Mouse (Mus musculus) liver, embryonic 12.5 days (tissue): ENCODE results near the gene Lgals7. TPM values are rescaled to one million over a fixed set of nuclear protein-coding genes. Genes with fewer than 3 reads are reported as not detected.

Experiments used
- ATAC-seq: fragments of 200-750 bp; cut with Nextera tagmentation; 2 replicates; pipeline ENCODE4 v1.8.0; 2017; ENCODE audit warnings: moderate number of reproducible peaks, mild to moderate bottlenecking, moderate library complexity
- H3K27ac ChIP-seq: fragments of 300-500 bp; sonication (generic); 2 replicates; pipeline ENCODE4 v1.5.1; 2016; ENCODE audit warnings: mild to moderate bottlenecking
- H3K27me3 ChIP-seq: fragments of 300-500 bp; sonication (generic); replicated peaks from 2 replicates; pipeline ENCODE4 v1.6.1; 2016; ENCODE audit warnings: mild to moderate bottlenecking, moderate library complexity
- H3K36me3 ChIP-seq: fragments of 300-500 bp; sonication (generic); 2 replicates; pipeline ENCODE4 v1.6.1; 2016; ENCODE audit warnings: mild to moderate bottlenecking, moderate library complexity
- H3K4me1 ChIP-seq: fragments of 300-500 bp; sonication (generic); 2 replicates; pipeline ENCODE4 v1.6.1; 2016
- H3K4me2 ChIP-seq: fragments of 300-500 bp; sonication (generic); 2 replicates; pipeline ENCODE4 v1.6.1; 2016; ENCODE audit warnings: mild to moderate bottlenecking, moderate library complexity
- H3K4me3 ChIP-seq: fragments of 300-500 bp; sonication (generic); 2 replicates; pipeline ENCODE4 v1.5.1; 2016; ENCODE audit warnings: mild to moderate bottlenecking, moderate library complexity
- H3K9ac ChIP-seq: fragments of 300-500 bp; sonication (generic); 2 replicates; pipeline ENCODE4 v1.6.1; 2016; ENCODE audit warnings: mild to moderate bottlenecking, moderate library complexity
- H3K9me3 ChIP-seq: fragments of 300-500 bp; sonication (generic); replicated peaks from 2 replicates; pipeline ENCODE4 v1.6.1; 2016; ENCODE audit warnings: mild to moderate bottlenecking, moderate library complexity
- WGBS: fragments of 180-500 bp; shearing (Covaris S2); methylation state at CpG from one replicate; pipeline ENCODE4 v1.1.7; 2016; ENCODE audit not compliant: insufficient replicate concordance; 5-methylcytosine and 5-hydroxymethylcytosine counted together
- polyA plus RNA-seq: library from polyadenylated mRNA; unstranded; fragments of >200 nt; fragmentation: Nextera tagmentation; extraction: Ambion mirVana; gene quantifications from 2 replicates; pipeline ENCODE4 v1.2.1, GENCODE M21; 2016

Gene Lgals7
- polyA plus RNA-seq, 1 experiment from 2014 or later: not detected

DNA sequence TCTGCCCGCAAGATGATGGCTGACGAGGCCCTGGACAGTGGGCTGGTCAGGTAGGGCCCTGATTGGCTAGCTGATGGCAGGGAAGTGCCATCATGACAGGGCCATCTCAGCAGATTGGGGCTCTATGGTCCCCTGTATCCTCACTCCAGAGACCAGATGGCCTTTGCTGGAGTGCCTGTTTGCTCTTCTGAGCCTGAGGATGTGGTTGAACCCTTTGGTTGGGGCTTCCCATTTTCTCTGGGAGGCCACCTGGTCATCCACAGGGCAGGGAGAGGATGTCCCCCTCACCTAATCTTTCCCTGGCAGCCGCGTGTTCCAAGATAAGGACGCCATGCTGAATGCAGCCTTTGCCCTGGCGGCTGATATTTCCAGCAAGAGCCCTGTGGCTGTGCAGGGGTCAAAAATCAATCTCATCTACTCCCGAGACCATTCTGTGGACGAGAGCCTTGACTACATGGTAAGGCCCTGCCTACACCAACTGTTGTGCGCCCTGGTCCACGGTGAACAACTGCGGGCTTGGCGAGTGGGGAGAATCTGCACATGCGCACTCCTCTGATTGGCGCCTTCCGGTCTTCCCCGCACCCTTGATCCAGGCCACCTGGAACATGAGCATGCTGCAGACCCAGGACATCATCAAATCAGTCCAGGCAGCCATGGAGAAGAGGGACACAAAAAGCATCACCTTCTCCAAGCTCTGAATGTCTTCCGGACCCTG, 32.1 kb upstream of the Lgals7 start:
- peak; percentile 50; the same call in 1 of the 2 replicates for ATAC-seq
- no peak overlapping the region for H3K27ac ChIP-seq

GRCm38 (mm10) chr7:28832137-28832536, 31.5 kb upstream of the Lgals7 start:
- Histone ChIP-seq H3K9ac (no peak overlapping the region), H3K4me1 (peaks cover 37% of the 10 kb centered on the region), H3K27me3 (no peaks in the 10 kb centered on the region), H3K36me3 (peaks cover 31% of the 10 kb centered on the region), H3K4me2 (no peak overlapping the region), H3K4me3 (no peak overlapping the region), H3K9me3 (no peaks in the 10 kb centered on the region), H3K27ac (no peak overlapping the region)
- ATAC-seq: no peak
- WGBS: 48% methylated on average over 6 of the region's 6 CpGs

More for the DNA sequence above, 32.1 kb upstream of the Lgals7 start:
- H3K4me3 ChIP-seq: no peak overlapping the region
- 67% methylated on average over 17 of the region's 17 CpGs for WGBS
- no peaks in the 10 kb centered on the region for H3K9me3 ChIP-seq
- H3K36me3 ChIP-seq: peaks cover 31% of the 10 kb centered on the region
- H3K4me2 ChIP-seq: 0 out of 2 replicates have a peak overlapping the region, but pooled peaks have one; percentile 0
- no peaks in the 10 kb centered on the region for H3K27me3 ChIP-seq
- H3K9ac ChIP-seq: 0 out of 2 replicates have a peak overlapping the region, but pooled peaks have one; percentile 2
- peaks cover 38% of the 10 kb centered on the region for H3K4me1 ChIP-seq

DNA sequence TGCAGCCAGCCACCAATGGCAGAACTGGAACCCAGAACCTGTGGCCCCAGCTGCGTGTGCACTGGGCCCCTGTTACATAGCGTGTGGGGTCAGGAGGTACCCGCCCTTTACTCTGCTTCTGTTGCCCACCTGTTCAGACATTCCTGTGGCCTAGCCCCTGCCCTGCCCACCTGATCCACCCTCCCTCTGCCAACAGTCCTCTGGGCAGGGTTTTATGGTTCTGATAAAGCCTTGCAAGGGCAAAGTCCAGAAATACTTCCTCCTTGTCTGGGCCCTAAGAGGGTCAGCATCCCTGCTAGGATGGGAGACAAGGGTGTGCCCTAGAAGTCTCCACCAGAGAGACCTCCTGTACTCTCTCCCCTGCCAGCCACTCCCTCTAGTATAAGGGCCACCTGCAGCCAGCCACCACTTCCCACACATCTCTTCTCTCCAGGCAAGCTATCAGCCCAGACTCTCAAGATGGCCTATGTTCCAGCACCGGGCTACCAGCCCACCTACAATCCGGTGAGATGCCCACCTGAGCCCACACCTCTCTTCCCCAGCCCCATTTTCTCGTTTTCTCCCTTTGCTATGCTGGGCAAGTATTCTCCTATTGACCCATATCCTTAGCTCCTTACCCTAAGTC, 29.8 kb upstream of the Lgals7 start, which contains the start of gene Lgals4:
Gene Lgals4, plus strand, starts transcription at position 132 of the 625 bp plus-strand sequence.
- no peak within 1 kb of the TSS for H3K4me2 ChIP-seq
- H3K27ac ChIP-seq: no peak within 1 kb of the TSS
- whole genome bisulfite sequencing: 64% methylated on average over 6 of the region's 6 CpGs
- no peaks in the 10 kb centered on the region for H3K27me3 ChIP-seq
- peaks cover 33% of the 10 kb centered on the region for H3K4me1 ChIP-seq
- no peak within 1 kb of the TSS for H3K9ac ChIP-seq
- ATAC-seq: no peak
- peaks cover 29% of the 10 kb centered on the region for H3K36me3 ChIP-seq
- no peak within 1 kb of the TSS for H3K4me3 ChIP-seq
- H3K9me3 ChIP-seq: no peaks in the 10 kb centered on the region

GRCm38 (mm10) chr7:28836936-28837335, 26.7 kb upstream of the Lgals7 start:
- H3K27ac ChIP-seq: no peak overlapping the region
- ATAC-seq: no peak
- H3K4me2 ChIP-seq: no peak overlapping the region
- peaks cover 11% of the 10 kb centered on the region for H3K4me1 ChIP-seq
- H3K9me3 ChIP-seq: no peaks in the 10 kb centered on the region
- H3K4me3 ChIP-seq: no peak overlapping the region
- no peak overlapping the region for H3K9ac ChIP-seq
- no peaks in the 10 kb centered on the region; the same call in 1 of the 2 replicates for H3K27me3 ChIP-seq
- 63% methylated on average over 5 of the region's 5 CpGs for WGBS
- H3K36me3 ChIP-seq: peaks cover 2% of the 10 kb centered on the region

DNA sequence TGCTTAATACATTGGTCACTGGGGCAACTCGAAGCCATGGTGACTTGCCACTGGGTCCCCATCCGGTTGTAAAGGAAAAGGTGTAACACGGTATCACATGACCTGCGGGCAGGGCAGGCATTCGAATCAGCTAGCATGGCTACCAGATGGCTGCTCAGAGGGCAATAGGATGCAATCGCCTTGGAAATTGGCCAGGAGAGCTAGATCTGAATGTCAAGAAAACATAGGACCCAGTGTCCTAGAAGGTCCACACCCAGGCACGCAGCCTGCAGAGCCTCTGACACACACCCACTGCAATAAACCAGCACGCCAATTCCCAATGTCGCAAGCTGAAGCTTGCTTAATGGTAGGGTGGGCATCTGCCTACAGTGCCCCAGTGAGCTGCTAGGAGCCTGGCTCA, 25.3 kb upstream of the Lgals7 start:
- Histone ChIP-seq H3K9ac (no peak overlapping the region), H3K27ac (no peak overlapping the region), H3K4me1 (0 out of 2 replicates have a peak, but pooled peaks cover 4% of the 10 kb centered on the region), H3K36me3 (no peaks in the 10 kb centered on the region), H3K4me3 (no peak overlapping the region), H3K4me2 (no peak overlapping the region), H3K9me3 (no peaks in the 10 kb centered on the region), H3K27me3 (no peaks in the 10 kb centered on the region; the same call in 1 of the 2 replicates)
- ATAC-seq: no peak
- WGBS: 69% methylated on average over 9 of the region's 9 CpGs

GRCm38 (mm10) chr7:28847273-28847672, 16.4 kb upstream of the Lgals7 start:
- Histone ChIP-seq H3K36me3 (no peaks in the 10 kb centered on the region), H3K9ac (no peak overlapping the region), H3K4me3 (no peak overlapping the region), H3K4me1 (0 out of 2 replicates have a peak, but pooled peaks cover 5% of the 10 kb centered on the region), H3K9me3 (no peaks in the 10 kb centered on the region), H3K27ac (no peak overlapping the region), H3K4me2 (no peak overlapping the region), H3K27me3 (0 out of 2 replicates have a peak, but pooled peaks cover 11% of the 10 kb centered on the region)
- WGBS: 79% methylated on average over 1 of the region's 1 CpGs
- no peak for ATAC-seq

DNA sequence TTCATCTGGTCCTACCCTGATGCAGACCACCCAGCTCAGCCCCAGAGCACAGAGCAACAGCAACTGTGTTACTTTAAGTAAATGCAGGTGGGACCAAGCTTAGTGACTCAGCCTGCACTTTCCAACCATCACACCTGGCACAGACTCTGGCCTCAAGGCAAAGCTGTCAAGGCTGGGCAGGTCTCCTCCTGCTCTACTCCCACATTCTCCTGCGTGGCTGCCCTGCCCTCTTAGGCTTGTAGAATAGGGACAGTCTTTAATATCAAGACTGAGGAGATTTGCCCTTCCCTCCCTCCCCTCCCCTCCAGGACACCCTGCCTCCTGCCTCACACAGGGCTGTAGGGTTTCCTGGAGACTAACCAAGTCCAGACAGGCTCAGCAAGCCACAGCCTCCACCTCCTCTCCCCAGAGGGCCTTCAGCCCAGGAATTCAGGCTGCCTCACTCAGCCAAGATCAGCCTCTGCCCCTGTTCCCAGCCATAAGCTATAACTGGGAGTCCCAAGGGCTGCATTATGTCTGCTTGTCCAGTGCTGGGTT, 13.9 kb upstream of the Lgals7 start:
- Histone ChIP-seq H3K4me2 (no peak overlapping the region), H3K9me3 (no peaks in the 10 kb centered on the region), H3K36me3 (no peaks in the 10 kb centered on the region), H3K9ac (no peak overlapping the region), H3K27me3 (0 out of 2 replicates have a peak, but pooled peaks cover 11% of the 10 kb centered on the region), H3K4me3 (no peak overlapping the region), H3K4me1 (0 out of 2 replicates have a peak, but pooled peaks cover 5% of the 10 kb centered on the region), H3K27ac (no peak overlapping the region)
- no peak for ATAC-seq
- 24% methylated on average over 1 of the region's 1 CpGs for WGBS

GRCm38 (mm10) chr7:28850642-28851041, 13.0 kb upstream of the Lgals7 start:
- 47% methylated on average over 4 of the region's 4 CpGs for WGBS
- H3K27me3 ChIP-seq: 0 out of 2 replicates have a peak, but pooled peaks cover 11% of the 10 kb centered on the region
- H3K9me3 ChIP-seq: no peaks in the 10 kb centered on the region
- H3K4me2 ChIP-seq: no peak overlapping the region
- H3K4me1 ChIP-seq: 0 out of 2 replicates have a peak, but pooled peaks cover 5% of the 10 kb centered on the region
- no peak overlapping the region for H3K4me3 ChIP-seq
- H3K36me3 ChIP-seq: no peaks in the 10 kb centered on the region
- ATAC-seq: no peak
- H3K27ac ChIP-seq: no peak overlapping the region
- no peak overlapping the region for H3K9ac ChIP-seq

GRCm38 (mm10) chr7:28859953-28860352, 3.7 kb upstream of the Lgals7 start:
- 0 out of 2 replicates have a peak, but pooled peaks cover 2% of the 10 kb centered on the region for H3K27me3 ChIP-seq
- H3K4me3 ChIP-seq: no peak overlapping the region
- no peak overlapping the region for H3K4me2 ChIP-seq
- WGBS: 76% methylated on average over 2 of the region's 2 CpGs
- no peak overlapping the region for H3K27ac ChIP-seq
- peaks cover 13% of the 10 kb centered on the region for H3K4me1 ChIP-seq
- no peak overlapping the region for H3K9ac ChIP-seq
- no peaks in the 10 kb centered on the region for H3K36me3 ChIP-seq
- ATAC-seq: no peak
- peaks cover 5% of the 10 kb centered on the region; the same call in 1 of the 2 replicates for H3K9me3 ChIP-seq

- Histone ChIP-seq H3K27me3 (0 out of 2 replicates have a peak, but pooled peaks cover 2% of the 10 kb centered on the region), H3K9ac (no peak overlapping the region), H3K4me1 (peaks cover 22% of the 10 kb centered on the region), H3K9me3 (peaks cover 5% of the 10 kb centered on the region; the same call in 1 of the 2 replicates), H3K36me3 (no peaks in the 10 kb centered on the region), H3K4me2 (no peak overlapping the region), H3K4me3 (no peak overlapping the region), H3K27ac (no peak overlapping the region)
- no peak for ATAC-seq
- WGBS: 75% methylated on average over 6 of the region's 6 CpGs
These were observed 2.8 kb upstream of the Lgals7 start for GRCm38 (mm10) chr7:28860898-28861297.

DNA sequence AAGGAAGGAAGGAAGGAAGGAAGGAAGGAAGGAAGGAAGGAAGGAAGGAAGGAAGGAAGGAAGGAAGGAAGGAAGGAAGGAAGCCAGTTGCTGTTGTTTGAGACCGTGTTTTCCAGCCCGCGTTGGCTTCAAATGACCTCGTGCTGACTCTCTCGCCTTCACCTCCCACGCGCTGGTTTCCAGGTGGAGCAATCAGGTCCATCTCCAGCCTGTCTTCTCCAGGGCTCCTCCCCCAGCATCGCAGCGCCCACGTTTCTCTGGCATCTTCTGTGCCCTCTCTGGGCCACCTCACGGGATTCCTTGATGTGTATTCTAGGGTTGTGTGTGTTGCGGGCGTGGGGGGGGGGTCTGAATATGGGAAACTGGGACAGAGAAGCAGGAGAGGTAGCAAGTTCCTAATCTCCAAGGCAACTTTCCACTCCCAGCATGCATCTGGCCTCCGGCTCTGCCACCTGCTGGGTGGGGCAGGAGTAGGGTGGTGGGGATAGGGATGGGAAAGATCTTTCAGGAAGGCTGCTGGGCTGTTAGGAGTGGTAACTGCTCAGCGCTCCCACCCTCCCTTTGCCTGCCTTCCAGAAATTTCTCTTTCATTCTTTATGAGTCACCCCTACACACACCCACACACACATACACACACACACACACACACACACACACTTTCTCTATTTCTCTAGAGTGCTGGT, 695 bp upstream of the Lgals7 start:
- Histone ChIP-seq H3K36me3 (no peaks in the 10 kb centered on the region), H3K27ac (no peak overlapping the region), H3K9me3 (peaks cover 5% of the 10 kb centered on the region; the same call in 1 of the 2 replicates), H3K4me1 (peaks cover 39% of the 10 kb centered on the region), H3K4me3 (no peak overlapping the region), H3K9ac (no peak overlapping the region), H3K27me3 (0 out of 2 replicates have a peak, but pooled peaks cover 2% of the 10 kb centered on the region), H3K4me2 (no peak overlapping the region)
- no peak for ATAC-seq
- WGBS: 67% methylated on average over 15 of the region's 15 CpGs
